Mouse (Mus musculus) T-cell, adult 66 days (primary cell): Measurements from ENCODE around the gene Mup18. TPM values are rescaled to one million over a fixed set of nuclear protein-coding genes. Genes with fewer than 3 reads are reported as not detected.

Source experiments
- total RNA-seq, 2 experiments: library from RNA; stranded (reverse); gene quantifications; 3 replicates in 1 of 2; 4 replicates in 1 of 2; pipeline ENCODE4 v1.2.4; 2023

The Mup18 gene
- total RNA-seq, result not detected

DNA sequence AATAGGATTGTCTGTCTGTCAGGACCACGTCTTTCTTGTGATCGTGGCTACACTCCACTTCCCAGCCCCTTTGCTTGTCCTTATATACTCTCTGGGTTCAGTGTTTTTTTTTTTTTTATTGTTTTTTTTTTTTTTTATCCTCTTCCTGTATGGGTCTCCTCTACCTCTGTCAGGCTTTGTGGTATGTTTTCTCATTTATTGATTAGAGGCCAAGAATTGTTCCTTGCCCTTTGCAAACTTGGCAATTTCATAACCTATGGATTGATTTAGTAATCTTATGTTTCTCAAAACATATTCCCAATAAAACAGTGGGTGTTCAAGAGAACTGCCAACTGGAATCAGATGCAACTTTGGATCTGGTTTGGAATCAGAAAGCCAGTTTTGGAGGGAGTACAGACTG lies at the start of gene Mup18:
Mup18 (minus strand) TSS at position 101 of the 400 bp plus-strand sequence.

Other genes starting within 250 kb of the Mup18 start
- gene Mup15, start 234.4 kb downstream of the Mup18 start, total RNA-seq, result not detected
- not detected for gene Mup16, start 154.6 kb downstream of the Mup18 start, total RNA-seq
- not detected for gene Mup17, start 78.3 kb downstream of the Mup18 start, total RNA-seq
- gene Mup19, start 108.1 kb upstream of the Mup18 start, total RNA-seq, result not detected
- not detected for gene Mup5, start 161.1 kb upstream of the Mup18 start, total RNA-seq